Mouse (Mus musculus): Measurements from ENCODE around the gene Prmt8.

- TF ChIP-seq CTCF (IDR thresholded peaks at IDR 0.05; ENCODE audit: low read depth, low read length), result no peak
- TF ChIP-seq POLR2A (IDR thresholded peaks at IDR 0.05; ENCODE audit: extremely low read depth, insufficient read depth, low read length), result no peak
These were observed 12.4 kb downstream of the Prmt8 start for GRCm38 (mm10) chr6:127756856-127757255.

Measured in liver, adult 2 months (tissue).